Mouse (Mus musculus) adrenal gland, adult 2 months (tissue): ENCODE data around the gene Styxl1. TPM values are rescaled to one million over a fixed set of nuclear protein-coding genes. Genes with fewer than 3 reads are reported as not detected.
A peak's percentile ranks its signal among the peaks of the same experiment; 100 is the strongest.

Source experiments
- DNase-seq: peaks from one replicate; pipeline ENCODE4 v3.0.0; 2021
- long read RNA-seq: library from polyadenylated mRNA; stranded (forward); transcript quantifications from one replicate; pipeline ENCODE4 v2.0.0, GENCODE M21; 2021
- polyA plus RNA-seq: library from polyadenylated mRNA; depleted of rRNA; stranded (reverse); fragments of >200 nt; gene quantifications from 2 replicates; pipeline ENCODE4 v1.2.3, GENCODE M21; 2012; rRNA removed
- total RNA-seq, 2 experiments: library from RNA; stranded (reverse); gene quantifications; 2 replicates each; pipeline ENCODE4 v1.2.3; 2021

The Styxl1 gene
- total RNA-seq (under 1 TPM; 0.32 to 0.52 TPM), polyA plus RNA-seq (0.29 and 0.48 TPM in 2 replicates)
- long read RNA-seq = 0 reads

GRCm38 (mm10) chr5:135777796-135778470, at the start of gene Styxl1:
Gene Styxl1, minus strand, starts transcription at chr5:135778385.
- no peak for DNase-seq

GRCm38 (mm10) chr5:135826225-135826624, 48.0 kb upstream of the Styxl1 start:
- no peak for DNase-seq

GRCm38 (mm10) chr5:135824517-135824916, 46.3 kb upstream of the Styxl1 start:
- peak; percentile 23 for DNase-seq

GRCm38 (mm10) chr5:135822316-135822944, 44.2 kb upstream of the Styxl1 start:
- no peak for DNase-seq

GRCm38 (mm10) chr5:135818491-135818890, 40.3 kb upstream of the Styxl1 start:
- DNase-seq = no peak

DNA sequence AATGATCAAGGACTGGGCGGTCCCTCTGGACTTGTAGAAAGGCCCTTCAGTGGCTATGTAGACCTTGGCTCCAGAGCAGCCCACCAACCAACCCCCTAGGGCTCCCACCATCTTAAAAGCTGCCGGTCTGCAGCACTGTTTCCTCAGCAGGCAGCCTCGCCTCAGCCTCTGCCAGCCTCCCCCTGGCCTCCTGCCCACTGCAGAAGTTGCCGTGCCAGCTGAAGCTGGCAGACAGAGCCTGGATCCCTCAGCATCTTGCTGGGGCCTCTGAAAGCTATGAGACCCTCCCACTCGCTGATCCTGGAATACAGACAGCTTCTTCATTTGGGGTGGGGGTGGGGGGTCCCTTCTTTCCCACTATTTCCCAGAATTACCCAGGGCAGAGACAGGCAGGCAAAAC, 34.8 kb upstream of the Styxl1 start:
- peak; percentile 38 for DNase-seq

- no peak for DNase-seq
Measured at GRCm38 (mm10) chr5:135807263-135807637, 29.1 kb upstream of the Styxl1 start.

DNA sequence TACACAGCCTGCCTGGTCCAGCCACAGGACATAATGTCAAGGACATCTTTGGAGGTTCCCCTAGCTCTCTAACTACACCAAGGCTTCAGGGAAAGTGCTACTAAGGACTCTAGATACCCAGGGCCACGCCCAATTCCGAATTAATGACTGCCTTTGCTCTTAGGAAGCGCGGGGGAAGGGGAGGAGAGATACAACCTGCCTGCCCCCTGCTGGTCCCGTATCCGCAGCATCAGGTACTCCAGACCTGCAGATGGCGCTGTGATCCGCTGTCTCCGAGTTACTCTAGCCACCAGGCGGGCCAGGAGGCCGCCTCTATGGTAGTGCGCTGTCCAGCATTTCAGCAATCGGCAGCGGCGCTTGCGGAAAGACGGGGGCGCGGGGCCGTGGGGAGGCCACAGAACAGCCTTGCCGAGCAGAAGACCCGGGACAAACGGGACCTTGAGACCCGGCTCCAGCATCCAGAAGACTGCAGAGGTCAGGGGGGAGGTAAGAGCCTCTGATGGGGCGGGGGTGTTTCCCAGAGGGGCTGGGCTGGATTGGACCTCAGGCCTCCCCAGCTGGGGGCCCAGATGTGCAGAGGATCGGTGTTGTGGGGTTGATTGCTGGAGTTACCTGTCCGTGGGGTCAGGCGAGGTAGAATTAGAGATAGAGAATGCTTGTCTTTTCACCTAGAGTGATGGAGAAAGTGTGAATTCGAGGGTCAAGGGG, 28.5 kb upstream of the Styxl1 start, which contains the start of gene Srrm3:
Srrm3 (plus strand) TSS at position 336 of the 708 bp plus-strand sequence.
- DNase-seq = peak; percentile 88

- DNase-seq = no peak
Measured at GRCm38 (mm10) chr5:135804735-135805134, 26.6 kb upstream of the Styxl1 start.

DNA sequence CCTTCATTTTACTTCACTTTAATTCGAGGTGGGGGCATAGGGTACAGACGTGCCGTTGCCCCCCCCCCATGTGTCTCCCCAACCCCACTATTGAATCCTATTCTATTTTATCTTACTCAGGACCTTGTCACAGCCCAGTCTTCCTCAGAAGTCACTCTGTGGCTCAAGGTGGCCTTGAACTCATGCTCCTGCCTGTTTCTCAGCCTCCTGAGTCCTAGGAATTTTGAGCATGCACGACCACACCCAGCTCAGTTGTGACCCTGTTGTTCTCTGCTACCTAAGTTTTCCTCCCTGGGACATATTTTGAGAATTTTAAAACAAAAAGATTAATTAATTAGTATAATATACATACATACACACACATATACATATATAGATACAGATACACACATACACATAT, 25.5 kb upstream of the Styxl1 start:
- DNase-seq = no peak

DNA sequence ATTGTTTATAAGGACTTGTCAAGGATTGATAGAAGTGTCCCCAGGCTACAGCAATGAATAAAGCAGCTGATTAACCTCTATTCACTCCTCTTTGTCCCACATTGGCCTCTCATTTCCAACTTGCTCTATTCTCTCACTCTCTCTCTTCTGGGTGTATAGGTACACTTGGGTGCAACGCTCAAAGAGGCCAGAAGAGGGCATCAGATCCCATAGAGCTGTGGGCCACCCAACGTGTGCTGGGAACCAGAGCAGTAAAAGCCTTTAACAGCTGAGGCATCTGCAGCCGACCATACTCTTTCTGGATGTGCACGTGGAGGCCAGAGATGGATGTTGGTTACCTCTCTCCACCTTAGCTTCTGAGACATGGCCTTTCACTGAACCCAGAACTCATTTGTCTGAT, 24.9 kb upstream of the Styxl1 start:
- no peak for DNase-seq

DNA sequence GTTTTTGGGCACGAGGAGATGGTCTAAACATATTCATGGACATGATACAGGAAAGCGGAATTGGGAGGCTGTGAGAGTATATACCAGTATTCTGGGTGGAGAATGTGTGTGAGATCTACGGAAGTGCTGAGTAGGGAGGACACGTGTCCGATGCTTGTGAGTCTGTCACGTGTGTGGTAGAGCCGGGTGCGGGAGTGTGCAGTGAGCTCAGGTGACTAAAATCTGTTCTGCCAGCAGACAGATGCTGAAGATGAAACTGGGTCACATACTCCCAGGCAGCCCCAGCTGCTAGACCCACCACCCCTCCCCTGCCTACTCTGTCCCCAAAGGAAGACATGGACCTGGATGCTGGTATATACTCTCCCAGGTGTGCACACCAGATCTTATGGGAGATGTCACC, 24.5 kb upstream of the Styxl1 start:
- no peak for DNase-seq

DNA sequence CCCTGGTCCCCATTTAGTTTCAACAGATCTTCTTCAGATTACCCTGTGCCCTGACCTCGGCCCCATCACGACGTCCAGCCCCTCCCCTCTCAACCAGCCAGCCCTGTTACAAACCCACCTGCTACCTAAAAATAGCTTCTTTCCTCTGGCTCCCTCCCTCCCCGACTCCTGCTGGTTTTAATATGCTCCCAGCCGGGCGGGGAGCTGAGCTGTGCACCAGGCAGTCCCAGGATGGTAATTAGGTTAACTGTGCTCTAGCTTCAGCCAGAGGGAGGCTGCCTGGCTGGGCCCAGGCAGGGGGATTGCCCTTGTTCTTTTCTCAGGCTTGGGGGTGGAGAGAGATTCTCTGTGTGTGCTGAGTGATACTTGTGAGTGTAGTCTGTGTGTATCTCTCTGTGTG, 22.7 kb upstream of the Styxl1 start:
- DNase-seq = no peak

DNA sequence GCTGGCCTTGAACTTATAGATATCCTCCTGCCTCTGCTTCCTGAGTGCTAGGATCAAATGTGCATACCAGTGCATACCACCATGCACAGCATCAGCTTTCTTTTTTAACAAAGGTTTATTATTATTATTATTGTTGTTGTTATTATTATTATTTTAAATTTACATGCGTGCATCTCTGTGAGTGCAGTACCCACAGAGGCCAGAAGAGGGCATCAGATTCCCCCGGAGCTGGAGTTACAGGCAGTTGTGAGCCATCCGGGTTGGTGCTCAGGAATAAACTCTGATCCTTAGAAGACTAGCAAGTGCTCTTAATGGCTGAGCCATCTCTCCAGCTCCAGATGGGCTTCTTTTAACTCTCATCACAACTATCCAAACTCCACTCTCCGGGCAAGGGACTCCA, 21.6 kb upstream of the Styxl1 start:
- no peak for DNase-seq

DNA sequence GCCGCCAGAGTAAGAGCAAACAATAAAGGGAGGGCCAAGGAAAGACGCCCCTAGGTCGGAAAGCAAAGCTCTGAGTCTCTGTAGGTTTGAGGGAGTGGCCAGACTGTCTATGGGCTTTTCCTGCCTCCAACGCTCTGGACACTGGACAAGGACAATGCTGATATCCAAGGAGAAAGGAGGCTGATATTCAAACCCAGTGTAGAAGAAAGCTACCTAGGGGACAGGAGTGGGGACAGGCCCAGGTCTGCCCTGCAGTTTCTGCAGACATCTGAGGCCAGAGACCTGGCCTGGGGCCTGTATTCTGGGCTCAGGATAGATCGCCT, 16.6 kb upstream of the Styxl1 start:
- no peak for DNase-seq

DNA sequence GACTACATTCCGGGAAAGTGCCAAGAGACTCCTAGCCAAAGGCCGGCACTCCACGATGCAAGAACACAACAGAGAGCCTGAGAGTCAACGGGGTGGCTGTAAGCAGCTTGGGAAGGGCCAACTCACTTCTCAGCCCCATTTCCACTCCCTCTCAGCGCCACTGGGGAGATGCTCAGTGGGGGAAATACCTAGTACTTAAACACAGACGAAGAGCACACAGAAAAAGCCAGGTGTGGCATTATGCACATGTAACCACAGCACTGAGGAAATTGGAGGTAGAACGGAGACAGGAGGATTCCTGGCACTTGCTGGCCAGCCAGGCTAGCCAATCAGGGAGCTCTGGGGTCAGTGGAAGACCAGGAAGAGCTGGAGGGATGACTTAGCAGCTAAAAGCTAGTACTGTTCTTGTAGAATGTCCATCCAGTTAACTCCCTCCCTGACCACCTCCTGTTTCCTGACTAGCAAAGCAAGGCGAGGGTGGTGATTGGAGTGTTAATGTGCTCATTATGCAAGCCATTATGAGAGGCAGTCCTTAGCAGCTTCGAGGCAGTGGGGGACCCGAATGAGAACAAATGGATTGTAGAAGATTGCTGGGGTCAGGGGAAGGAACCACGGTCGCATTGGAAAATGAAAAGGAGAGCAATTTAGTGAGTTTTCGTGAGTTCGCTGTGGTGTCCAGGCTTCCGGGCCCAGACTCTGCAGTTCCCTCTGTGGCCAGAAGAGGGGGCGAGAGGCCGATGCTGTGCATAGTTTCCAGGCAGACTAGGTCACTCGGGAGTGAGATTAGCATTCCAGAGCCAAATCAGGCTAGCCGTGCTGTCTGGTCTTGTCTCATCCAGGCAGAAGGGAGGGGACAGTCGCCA, 16.0 kb upstream of the Styxl1 start:
- DNase-seq = peak; percentile 90

GRCm38 (mm10) chr5:135782901-135783300, 4.7 kb upstream of the Styxl1 start:
- DNase-seq = no peak

DNA sequence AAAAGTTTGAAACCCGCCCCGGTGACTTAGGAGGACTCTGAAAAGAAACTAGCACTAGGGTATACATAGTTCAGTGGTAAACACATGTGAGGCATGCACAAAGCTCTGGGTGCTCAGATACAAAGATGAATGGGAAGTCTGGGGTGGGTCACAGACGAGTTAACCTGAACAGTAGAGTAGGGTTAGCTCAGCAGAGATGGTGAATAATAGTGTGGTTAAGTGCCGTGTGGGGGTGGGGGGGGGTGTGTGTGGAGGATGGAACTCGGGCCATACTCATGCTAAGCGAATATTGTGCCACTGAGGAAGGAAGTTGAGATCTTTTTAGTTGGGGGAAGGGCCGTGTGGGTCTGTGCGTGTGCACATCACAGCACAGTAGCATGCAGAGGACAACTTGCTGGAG, 2.1 kb upstream of the Styxl1 start:
- DNase-seq = no peak

- peak; percentile 99 for DNase-seq
Measured at GRCm38 (mm10) chr5:135778471-135779445, 573 bp upstream of the Styxl1 start, which contains the start of gene Mdh2. Gene Mdh2, plus strand, starts transcription at chr5:135778480.

GRCm38 (mm10) chr5:135776546-135776945, 1.6 kb downstream of the Styxl1 start:
- DNase-seq = no peak

GRCm38 (mm10) chr5:135772519-135772918, 5.7 kb downstream of the Styxl1 start:
- DNase-seq = no peak
